Mouse (Mus musculus) urinary bladder, postnatal 10 days (tissue): ENCODE results near the gene Ankrd34c.
A peak's percentile ranks its signal among the peaks of the same experiment; 100 is the strongest.

Experiments used
- DNase-seq: peaks from one replicate; pipeline ENCODE4 v3.0.0; 2022; ENCODE audit warnings: low spot score

Ankrd34c gene

DNA sequence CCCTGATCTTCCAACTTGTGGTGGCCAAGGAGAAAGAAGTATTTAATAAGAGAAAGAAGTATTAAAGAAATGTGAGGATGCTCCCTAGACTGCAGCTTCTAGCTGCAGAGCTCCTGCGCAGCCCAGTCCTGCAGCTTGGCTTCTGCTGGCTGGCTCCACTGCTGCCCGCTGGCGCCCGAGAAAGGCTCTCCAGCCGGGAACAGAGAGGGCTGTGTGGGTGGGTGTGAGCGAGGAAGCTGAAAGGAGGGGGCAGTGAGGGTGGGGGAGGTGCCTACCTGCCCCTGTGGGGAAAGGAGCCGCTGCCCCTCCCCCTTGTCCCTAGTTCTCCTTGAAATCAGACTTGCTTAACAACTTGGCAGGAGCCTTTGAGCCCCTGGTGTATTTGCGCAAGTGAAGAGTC is at the start of gene Ankrd34c:
Gene Ankrd34c (minus strand): TSS at position 181 of the 400 bp plus-strand sequence.
- no peak for DNase-seq

GRCm38 (mm10) chr9:89787532-89787931 is 49.3 kb upstream of the Ankrd34c start:
- no peak for DNase-seq

GRCm38 (mm10) chr9:89781395-89781927 is 43.2 kb upstream of the Ankrd34c start:
- DNase-seq = no peak

- no peak for DNase-seq
Observed at GRCm38 (mm10) chr9:89779237-89779636, 41.0 kb upstream of the Ankrd34c start.

GRCm38 (mm10) chr9:89771153-89771552 is 32.9 kb upstream of the Ankrd34c start:
- no peak for DNase-seq

GRCm38 (mm10) chr9:89762017-89762416 is 23.7 kb upstream of the Ankrd34c start:
- no peak for DNase-seq

- DNase-seq = no peak
Observed at GRCm38 (mm10) chr9:89758569-89758968, 20.3 kb upstream of the Ankrd34c start.

DNA sequence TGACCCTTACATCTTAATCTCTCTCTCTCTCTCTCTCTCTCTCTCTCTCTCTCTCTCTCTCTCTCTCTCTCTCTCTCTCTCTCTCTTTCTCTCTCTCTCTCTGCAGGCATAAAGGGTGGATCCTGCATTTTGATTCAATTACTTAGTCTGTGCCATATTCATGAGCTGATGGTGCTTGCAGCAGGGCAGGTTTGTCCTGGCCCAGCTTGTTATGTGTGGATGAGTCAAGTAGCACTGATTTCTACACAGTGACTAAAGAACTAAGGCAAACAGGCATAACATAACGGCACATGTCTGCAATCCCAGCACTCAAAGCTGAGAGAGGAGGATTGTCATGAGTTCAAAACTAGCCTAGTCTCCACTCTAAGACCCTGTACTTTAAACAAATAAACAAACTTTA is 19.9 kb upstream of the Ankrd34c start:
- DNase-seq = no peak

DNA sequence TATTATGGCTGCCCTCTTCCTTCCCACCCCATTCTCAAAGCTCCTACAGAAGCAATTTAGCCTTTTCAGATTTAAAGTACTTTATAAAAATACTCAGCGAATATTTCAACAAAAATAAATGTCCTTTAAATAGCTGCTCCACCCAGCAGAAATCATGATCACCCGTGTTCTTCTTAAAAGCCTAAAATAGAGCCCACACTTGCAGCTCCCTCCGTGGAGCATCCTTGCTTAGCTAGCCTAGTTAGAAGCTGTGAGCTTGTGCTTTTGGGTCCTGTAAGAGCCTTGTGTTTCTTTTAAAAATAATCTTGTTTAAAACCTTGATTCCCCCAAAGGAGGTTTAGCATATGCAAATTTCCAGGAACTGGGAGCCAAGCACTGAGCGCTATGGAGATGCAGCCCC is 19.3 kb upstream of the Ankrd34c start:
- DNase-seq = no peak

- no peak for DNase-seq
Observed at GRCm38 (mm10) chr9:89740041-89740440, 1.8 kb upstream of the Ankrd34c start.

- no peak for DNase-seq
Observed at GRCm38 (mm10) chr9:89737888-89738287, 387 bp downstream of the Ankrd34c start.

- no peak for DNase-seq
Observed at GRCm38 (mm10) chr9:89736932-89737705, 1.2 kb downstream of the Ankrd34c start.

- DNase-seq = no peak
Observed at GRCm38 (mm10) chr9:89706906-89707305, 31.4 kb downstream of the Ankrd34c start.

GRCm38 (mm10) chr9:89705197-89705533 is 33.1 kb downstream of the Ankrd34c start:
- DNase-seq = no peak

DNA sequence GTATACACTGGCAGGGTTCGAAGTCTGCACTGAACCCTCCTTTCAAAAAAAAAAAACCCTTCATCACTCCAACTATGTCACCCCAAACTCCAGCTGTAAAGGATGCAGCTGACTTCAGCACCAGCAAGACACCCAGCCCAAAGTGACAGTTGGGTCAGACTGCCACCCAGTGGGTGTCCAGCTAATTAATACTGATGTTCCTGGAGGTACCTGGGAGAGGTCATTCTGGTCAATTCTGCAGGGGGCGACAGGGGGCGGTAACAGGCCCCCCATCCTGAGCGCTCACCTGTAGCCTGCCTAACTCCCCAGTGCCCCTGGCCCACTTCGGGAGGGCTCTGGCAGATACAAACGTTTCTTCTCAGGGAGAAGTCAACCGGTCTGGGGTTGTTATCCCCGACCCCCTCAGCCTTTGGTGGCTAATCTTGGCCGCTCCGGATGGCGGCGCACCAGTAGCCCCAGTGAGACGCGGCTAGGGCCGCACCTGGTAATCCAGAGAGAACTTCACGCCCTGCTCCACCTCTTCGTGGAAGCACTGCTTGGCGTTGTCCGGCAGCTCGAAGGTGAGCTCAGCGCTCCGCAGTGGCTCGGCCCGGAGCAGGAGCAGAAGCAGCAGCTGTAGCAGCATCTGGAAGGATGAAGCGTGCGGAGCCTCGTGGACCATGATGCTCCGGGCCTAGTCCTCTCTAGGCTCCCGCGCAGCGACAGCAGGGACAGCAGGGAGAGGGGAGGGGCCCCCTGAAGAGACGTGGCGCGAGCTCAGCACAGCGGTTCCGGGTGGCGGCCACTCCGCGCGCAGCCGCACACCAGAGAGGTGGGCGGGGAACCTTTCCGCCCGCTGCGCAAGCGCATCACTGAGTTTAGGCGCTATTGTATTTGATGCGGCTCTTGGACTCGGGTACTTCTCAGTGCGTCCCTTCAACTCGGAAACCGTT is 33.7 kb downstream of the Ankrd34c start, which contains the start of gene Tmed3:
Gene Tmed3 (minus strand): TSS at position 804 of the 932 bp plus-strand sequence.
- DNase-seq = peak; percentile 31

GRCm38 (mm10) chr9:89700910-89701457 is 37.3 kb downstream of the Ankrd34c start:
- no peak for DNase-seq

DNA sequence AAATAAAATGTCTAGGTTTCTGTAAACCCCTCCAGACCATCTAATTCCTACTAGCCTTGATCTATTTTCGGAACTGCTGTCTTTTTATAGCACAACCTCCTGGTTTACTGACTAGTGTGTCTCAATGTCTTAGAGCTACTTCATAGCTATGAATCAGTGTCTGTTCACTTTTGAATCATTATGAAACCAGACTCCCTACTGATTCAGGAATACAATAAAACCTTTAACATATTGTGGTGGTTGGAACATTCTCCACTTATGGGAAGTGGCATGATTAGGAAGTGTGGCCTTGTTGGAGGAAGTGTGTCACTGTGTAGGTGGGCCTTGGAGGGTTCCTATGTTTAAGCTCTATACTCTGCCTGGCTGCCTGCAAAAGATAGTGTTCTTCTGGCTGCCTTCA is 43.1 kb downstream of the Ankrd34c start:
- no peak for DNase-seq

- DNase-seq = no peak
Observed at GRCm38 (mm10) chr9:89693670-89694069, 44.6 kb downstream of the Ankrd34c start.

GRCm38 (mm10) chr9:89689179-89689578 is 49.1 kb downstream of the Ankrd34c start:
- DNase-seq = no peak

GRCm38 (mm10) chr9:89687503-89688226 is 50.6 kb downstream of the Ankrd34c start:
- DNase-seq = no peak

- no peak for DNase-seq
Observed at GRCm38 (mm10) chr9:89686262-89686661, 52.0 kb downstream of the Ankrd34c start.

GRCm38 (mm10) chr9:89678974-89679373 is 59.3 kb downstream of the Ankrd34c start:
- no peak for DNase-seq
